Mouse (Mus musculus) ES-Bruce4 (cell line): ENCODE results near the gene Trpm8. TPM values are rescaled to one million over a fixed set of nuclear protein-coding genes. Genes with fewer than 3 reads are reported as not detected.

Experiments
- H3K27ac ChIP-seq: 2 replicates; pipeline ENCODE4 v1.5.1; 2012; ENCODE audit warnings: low read length, inconsistent platforms; ENCODE audit not compliant: insufficient read depth
- H3K27me3 ChIP-seq: 2 replicates; pipeline ENCODE4 v1.6.1; 2012; ENCODE audit warnings: mild to moderate bottlenecking, low read length, inconsistent platforms; ENCODE audit not compliant: control insufficient read depth, poor library complexity, insufficient read depth, severe bottlenecking
- H3K36me3 ChIP-seq: 2 replicates; pipeline ENCODE4 v1.6.1; 2012; ENCODE audit warnings: inconsistent platforms, mild to moderate bottlenecking, low read length, moderate library complexity; ENCODE audit not compliant: control insufficient read depth, poor library complexity, insufficient read depth, severe bottlenecking
- H3K4me1 ChIP-seq: one replicate; pipeline ENCODE4 v1.8.1; 2011; ENCODE audit warnings: low read length; ENCODE audit not compliant: control insufficient read depth, insufficient read depth
- H3K4me3 ChIP-seq: 2 replicates; pipeline ENCODE4 v1.5.1; 2011; ENCODE audit warnings: low read depth, mild to moderate bottlenecking, low read length
- H3K9ac ChIP-seq: 2 replicates; pipeline ENCODE4 v1.6.1; 2012; ENCODE audit warnings: low read depth, mild to moderate bottlenecking, inconsistent platforms; ENCODE audit not compliant: poor library complexity, severe bottlenecking
- H3K9me3 ChIP-seq: replicated peaks from 2 replicates; pipeline ENCODE4 v1.6.1; 2012; ENCODE audit warnings: mild to moderate bottlenecking, low read length, inconsistent platforms; ENCODE audit not compliant: control insufficient read depth, poor library complexity, insufficient read depth, severe bottlenecking
- CTCF ChIP-seq: IDR thresholded peaks from one replicate; pipeline ENCODE4 v1.8.1; 2011; ENCODE audit warnings: low read depth, low read length
- EP300 ChIP-seq: IDR thresholded peaks from 2 replicates; pipeline ENCODE4 v1.6.1; 2011; ENCODE audit warnings: low read depth, low read length; ENCODE audit not compliant: insufficient read depth
- POLR2A ChIP-seq: IDR thresholded peaks from one replicate; pipeline ENCODE4 v1.8.1; 2011; ENCODE audit warnings: low read length; ENCODE audit not compliant: insufficient read depth
- polyA plus RNA-seq: library from polyadenylated mRNA; stranded (reverse); fragments of >200 nt; gene quantifications from 2 replicates; pipeline ENCODE4 v1.2.4, GENCODE M21; 2011; ENCODE audit warnings: low read depth; ENCODE audit not compliant: missing spikeins, insufficient read depth, insufficient read length

Trpm8 gene
- polyA plus RNA-seq, 1 experiment, result not detected

GRCm38 (mm10) chr1:88231803-88232499 lies 45.5 kb upstream of the Trpm8 start:
- H3K9me3 ChIP-seq, result no peaks in the 10 kb centered on the region
- H3K36me3 ChIP-seq, result no peaks in the 10 kb centered on the region
- no peak overlapping the region for H3K4me3 ChIP-seq
- H3K27me3 ChIP-seq, result no peaks in the 10 kb centered on the region
- no peak overlapping the region for H3K9ac ChIP-seq
- no peaks in the 10 kb centered on the region for H3K4me1 ChIP-seq
- H3K27ac ChIP-seq, result no peak overlapping the region
- no peak for TF ChIP-seq EP300
- TF ChIP-seq POLR2A, result no peak

- Histone ChIP-seq H3K27ac (no peak overlapping the region), H3K9me3 (no peaks in the 10 kb centered on the region), H3K27me3 (no peaks in the 10 kb centered on the region), H3K9ac (no peak overlapping the region), H3K4me1 (no peaks in the 10 kb centered on the region), H3K36me3 (no peaks in the 10 kb centered on the region), H3K4me3 (no peak overlapping the region)
- TF ChIP-seq CTCF (no peak), EP300 (no peak)
These were observed 44.6 kb upstream of the Trpm8 start for GRCm38 (mm10) chr1:88232664-88233380.

- no peak for TF ChIP-seq POLR2A
- no peaks in the 10 kb centered on the region for H3K36me3 ChIP-seq
- no peak overlapping the region for H3K9ac ChIP-seq
- no peaks in the 10 kb centered on the region for H3K9me3 ChIP-seq
- H3K4me3 ChIP-seq, result no peak overlapping the region
- H3K27ac ChIP-seq, result no peak overlapping the region
- no peaks in the 10 kb centered on the region for H3K27me3 ChIP-seq
- H3K4me1 ChIP-seq, result no peaks in the 10 kb centered on the region
These were observed 43.8 kb upstream of the Trpm8 start for GRCm38 (mm10) chr1:88233421-88234247.

- TF ChIP-seq POLR2A (no peak), CTCF (no peak), EP300 (no peak)
These were observed 43.2 kb upstream of the Trpm8 start for GRCm38 (mm10) chr1:88234248-88234610.

GRCm38 (mm10) chr1:88234646-88235045 lies 42.8 kb upstream of the Trpm8 start:
- Histone ChIP-seq H3K4me3 (no peak overlapping the region), H3K27me3 (no peaks in the 10 kb centered on the region), H3K9ac (no peak overlapping the region), H3K4me1 (no peaks in the 10 kb centered on the region), H3K36me3 (no peaks in the 10 kb centered on the region), H3K27ac (no peak overlapping the region), H3K9me3 (no peaks in the 10 kb centered on the region)
- no peak for TF ChIP-seq POLR2A
- TF ChIP-seq EP300, result no peak
- no peak for TF ChIP-seq CTCF

More at GRCm38 (mm10) chr1:88234248-88234610, 43.2 kb upstream of the Trpm8 start:
- Histone ChIP-seq H3K36me3 (no peaks in the 10 kb centered on the region), H3K27me3 (no peaks in the 10 kb centered on the region), H3K27ac (no peak overlapping the region), H3K4me1 (no peaks in the 10 kb centered on the region), H3K9ac (no peak overlapping the region), H3K4me3 (no peak overlapping the region), H3K9me3 (no peaks in the 10 kb centered on the region)
